Mouse (Mus musculus) neural tube, embryonic 11.5 days (tissue): ENCODE measurements around the gene Mcemp1. TPM values are rescaled to one million over a fixed set of nuclear protein-coding genes. Genes with fewer than 3 reads are reported as not detected.

Experiments used
- ATAC-seq: fragments of 200-750 bp; cut with Nextera tagmentation; 2 replicates; pipeline ENCODE4 v1.8.0; 2017; ENCODE audit warnings: moderate number of reproducible peaks, mild to moderate bottlenecking, moderate TSS enrichment, moderate library complexity; ENCODE audit not compliant: insufficient read depth, low FRiP score, low TSS enrichment
- DNase-seq: peaks from one replicate; pipeline ENCODE4 v3.0.0-alpha.2; 2015; ENCODE audit warnings: low spot score
- H3K27ac ChIP-seq: fragments of 300-500 bp; sonication (generic); 2 replicates; pipeline ENCODE4 v1.5.1; 2014; ENCODE audit warnings: low read depth, mild to moderate bottlenecking, low read length
- H3K27me3 ChIP-seq: fragments of 300-500 bp; sonication (generic); 2 replicates; pipeline ENCODE4 v1.6.1; 2014; ENCODE audit warnings: mild to moderate bottlenecking, low read length, mixed read lengths; ENCODE audit not compliant: control insufficient read depth, insufficient read depth
- H3K36me3 ChIP-seq: fragments of 300-500 bp; sonication (generic); 2 replicates; pipeline ENCODE4 v1.6.1; 2014; ENCODE audit warnings: mild to moderate bottlenecking, low read length, moderate library complexity, mixed read lengths; ENCODE audit not compliant: control insufficient read depth, insufficient read depth
- H3K4me1 ChIP-seq: fragments of 300-500 bp; sonication (generic); 2 replicates; pipeline ENCODE4 v1.6.1; 2014; ENCODE audit warnings: low read length, mixed read lengths; ENCODE audit not compliant: control insufficient read depth, insufficient read depth
- H3K4me2 ChIP-seq: fragments of 300-500 bp; sonication (generic); 2 replicates; pipeline ENCODE4 v1.6.1; 2014; ENCODE audit warnings: low read depth, mild to moderate bottlenecking, moderate library complexity
- H3K4me3 ChIP-seq: fragments of 300-500 bp; sonication (generic); 2 replicates; pipeline ENCODE4 v1.5.1; 2014; ENCODE audit warnings: low read depth, low read length
- H3K9ac ChIP-seq: fragments of 300-500 bp; sonication (generic); 2 replicates; pipeline ENCODE4 v1.6.1; 2014; ENCODE audit warnings: mild to moderate bottlenecking, low read length
- H3K9me3 ChIP-seq: fragments of 300-500 bp; sonication (generic); 2 replicates; pipeline ENCODE4 v1.6.1; 2016; ENCODE audit warnings: low read length; ENCODE audit not compliant: control insufficient read depth
- WGBS: fragments of 180-500 bp; shearing (Covaris S2); extraction: QIAGEN DNeasy Blood & Tissue Kit; methylation state at CpG from one replicate; pipeline ENCODE4 v1.1.7; 2014; 5-methylcytosine and 5-hydroxymethylcytosine counted together
- polyA plus RNA-seq: library from polyadenylated mRNA; unstranded; fragments of >200 nt; fragmentation: Nextera tagmentation; extraction: Ambion mirVana; gene quantifications from 2 replicates; pipeline ENCODE4 v1.2.1, GENCODE M21; 2014

Mcemp1 gene
- polyA plus RNA-seq, 1 experiment from 2014 or later = not detected

- ATAC-seq = no peak
- Histone ChIP-seq H3K4me1 (no peaks in the 10 kb centered on the region), H3K4me3 (no peak overlapping the region), H3K27ac (no peak overlapping the region), H3K36me3 (no peaks in the 10 kb centered on the region), H3K4me2 (no peak overlapping the region), H3K27me3 (no peaks in the 10 kb centered on the region), H3K9ac (no peak overlapping the region), H3K9me3 (no peaks in the 10 kb centered on the region)
- DNase-seq = no peak
- WGBS = 25% methylated on average over 5 of the region's 5 CpGs
These were observed 19.8 kb upstream of the Mcemp1 start for GRCm38 (mm10) chr8:3645804-3646203.

- 87% methylated on average over 6 of the region's 6 CpGs for WGBS
- no peak for ATAC-seq
- no peaks in the 10 kb centered on the region for H3K27me3 ChIP-seq
These were observed 18.6 kb upstream of the Mcemp1 start for GRCm38 (mm10) chr8:3646824-3647531.

GRCm38 (mm10) chr8:3647561-3647960 is 18.0 kb upstream of the Mcemp1 start:
- H3K9ac ChIP-seq = no peak overlapping the region
- H3K4me3 ChIP-seq = no peak overlapping the region
- no peak overlapping the region for H3K27ac ChIP-seq
- no peaks in the 10 kb centered on the region for H3K27me3 ChIP-seq
- H3K9me3 ChIP-seq = no peaks in the 10 kb centered on the region
- no peaks in the 10 kb centered on the region for H3K4me1 ChIP-seq
- no peaks in the 10 kb centered on the region for H3K36me3 ChIP-seq
- no peak for ATAC-seq
- no peak for DNase-seq
- H3K4me2 ChIP-seq = no peak overlapping the region
- WGBS = 80% methylated on average over 4 of the region's 4 CpGs

More at GRCm38 (mm10) chr8:3646824-3647531, 18.6 kb upstream of the Mcemp1 start:
- no peak overlapping the region for H3K4me3 ChIP-seq
- DNase-seq = no peak
- H3K27ac ChIP-seq = no peak overlapping the region
- H3K9me3 ChIP-seq = no peaks in the 10 kb centered on the region
- H3K4me2 ChIP-seq = no peak overlapping the region
- no peaks in the 10 kb centered on the region for H3K36me3 ChIP-seq
- no peaks in the 10 kb centered on the region for H3K4me1 ChIP-seq
- H3K9ac ChIP-seq = no peak overlapping the region

GRCm38 (mm10) chr8:3648268-3648667 is 17.3 kb upstream of the Mcemp1 start:
- Histone ChIP-seq H3K27me3 (no peaks in the 10 kb centered on the region), H3K9me3 (no peaks in the 10 kb centered on the region), H3K4me1 (no peaks in the 10 kb centered on the region), H3K9ac (no peak overlapping the region), H3K4me3 (no peak overlapping the region), H3K4me2 (no peak overlapping the region), H3K27ac (no peak overlapping the region), H3K36me3 (no peaks in the 10 kb centered on the region)
- DNase-seq (no peak), ATAC-seq (no peak)
- WGBS = 73% methylated on average over 2 of the region's 2 CpGs

- 44% methylated on average over 1 of the region's 1 CpGs for WGBS
- no peak for ATAC-seq
These were observed 16.6 kb upstream of the Mcemp1 start for GRCm38 (mm10) chr8:3648990-3649389.

GRCm38 (mm10) chr8:3652845-3653244 is 12.7 kb upstream of the Mcemp1 start:
- ATAC-seq (no peak), DNase-seq (no peak)
- 71% methylated on average over 3 of the region's 3 CpGs for WGBS
- Histone ChIP-seq H3K4me1 (no peaks in the 10 kb centered on the region), H3K27me3 (no peaks in the 10 kb centered on the region), H3K9ac (no peak overlapping the region), H3K27ac (no peak overlapping the region), H3K4me2 (no peak overlapping the region), H3K36me3 (no peaks in the 10 kb centered on the region), H3K4me3 (no peak overlapping the region), H3K9me3 (no peaks in the 10 kb centered on the region)

More at GRCm38 (mm10) chr8:3648990-3649389, 16.6 kb upstream of the Mcemp1 start:
- H3K27me3 ChIP-seq = no peaks in the 10 kb centered on the region
- no peaks in the 10 kb centered on the region for H3K36me3 ChIP-seq
- no peaks in the 10 kb centered on the region for H3K4me1 ChIP-seq
- H3K4me2 ChIP-seq = no peak overlapping the region
- DNase-seq = no peak
- no peaks in the 10 kb centered on the region for H3K9me3 ChIP-seq
- no peak overlapping the region for H3K27ac ChIP-seq
- H3K4me3 ChIP-seq = no peak overlapping the region
- H3K9ac ChIP-seq = no peak overlapping the region

GRCm38 (mm10) chr8:3654726-3655508 is 10.6 kb upstream of the Mcemp1 start:
- H3K4me1 ChIP-seq = no peaks in the 10 kb centered on the region
- H3K27ac ChIP-seq = no peak overlapping the region
- no peak for DNase-seq
- no peak overlapping the region for H3K4me2 ChIP-seq
- no peaks in the 10 kb centered on the region for H3K9me3 ChIP-seq
- no peak overlapping the region for H3K9ac ChIP-seq
- no peaks in the 10 kb centered on the region for H3K27me3 ChIP-seq
- WGBS = 77% methylated on average over 11 of the region's 11 CpGs
- H3K4me3 ChIP-seq = no peak overlapping the region
- no peak for ATAC-seq
- no peaks in the 10 kb centered on the region for H3K36me3 ChIP-seq

- Histone ChIP-seq H3K9me3 (no peaks in the 10 kb centered on the region), H3K4me2 (no peak within 1 kb of the TSS), H3K4me3 (no peak within 1 kb of the TSS), H3K9ac (no peak within 1 kb of the TSS), H3K27me3 (no peaks in the 10 kb centered on the region), H3K4me1 (no peaks in the 10 kb centered on the region), H3K27ac (no peak within 1 kb of the TSS), H3K36me3 (no peaks in the 10 kb centered on the region)
- 66% methylated on average over 3 of the region's 3 CpGs for WGBS
- DNase-seq (no peak), ATAC-seq (no peak)
These were observed 10.0 kb upstream of the Mcemp1 start, which contains the start of gene Retn for GRCm38 (mm10) chr8:3655526-3655925. Gene Retn, plus strand, starts transcription at chr8:3655770.
